Mouse (Mus musculus) stomach, postnatal 0 days (tissue): Measurements from ENCODE around the gene Reln.

Experiments
- CTCF ChIP-seq: IDR thresholded peaks from 2 replicates; pipeline ENCODE4 v1.5.1; 2016; ENCODE audit warnings: antibody characterized with exemption, low read depth, mild to moderate bottlenecking, moderate library complexity
- EP300 ChIP-seq: optimal IDR thresholded peaks from 2 replicates; pipeline ENCODE3; 2016; ENCODE audit warnings: antibody characterized with exemption

DNA sequence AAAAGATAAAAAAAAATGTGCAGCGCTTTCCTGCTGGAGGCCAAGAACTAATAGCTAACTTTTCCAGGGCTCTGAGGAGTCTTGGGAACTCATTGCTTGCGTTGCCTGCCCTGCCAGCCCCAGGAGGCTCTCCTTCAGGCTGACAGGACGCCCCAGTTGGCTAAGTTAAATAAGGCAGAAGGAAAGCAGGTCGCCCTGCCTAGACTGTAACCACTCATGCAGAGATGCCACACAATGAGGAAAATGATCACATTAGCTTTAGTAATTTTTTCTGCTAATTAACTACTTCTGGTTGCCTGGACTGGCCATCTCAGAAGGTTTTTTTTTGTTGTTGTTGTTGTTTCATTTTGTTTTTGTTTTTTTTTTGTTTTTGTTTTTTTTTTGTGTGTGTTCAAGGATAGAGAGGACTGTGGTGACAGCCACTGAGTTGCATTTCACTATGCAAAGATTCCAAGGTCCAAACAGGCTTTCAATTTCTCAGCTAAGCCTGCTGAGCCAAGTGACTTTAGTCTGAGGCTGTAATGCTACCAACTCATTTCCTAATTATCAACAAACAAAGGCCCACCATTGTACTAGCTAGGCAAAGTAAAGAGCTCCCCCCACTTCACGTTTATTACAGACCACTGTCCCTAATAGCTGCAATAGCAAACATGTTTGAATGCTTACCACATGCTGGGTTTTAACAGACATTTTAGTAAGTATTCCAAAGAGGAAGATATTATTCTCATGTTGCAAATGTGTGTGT, 371.1 kb downstream of the Reln start:
- TF ChIP-seq CTCF: no peak
- TF ChIP-seq EP300: no peak
